Mouse (Mus musculus): ENCODE data around the gene Ptprk.

Ptprk gene

GRCm38 (mm10) chr10:28436084-28436483 is 361.5 kb downstream of the Ptprk start:
- DNase-seq: no peak

GRCm38 (mm10) chr10:28449853-28450252 is 375.2 kb downstream of the Ptprk start:
- DNase-seq: no peak

DNA sequence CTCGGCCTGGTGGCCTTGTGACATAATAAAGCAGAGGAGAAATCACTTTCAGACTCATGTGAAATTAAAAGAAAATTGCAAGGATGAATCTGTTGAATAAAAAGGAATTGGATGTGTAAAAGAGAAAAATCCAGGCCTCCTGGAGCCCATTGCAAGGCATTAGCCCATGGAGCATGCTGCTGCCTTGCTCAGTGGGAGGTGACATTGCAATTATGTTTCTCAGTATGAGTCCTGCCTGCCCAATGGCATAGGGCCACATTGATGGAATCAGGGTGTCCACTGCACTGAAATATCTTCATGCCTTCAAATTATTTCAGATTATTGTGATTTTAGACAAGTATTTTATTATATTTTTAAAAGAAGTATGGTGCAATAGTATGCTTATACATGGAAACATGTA is 376.0 kb downstream of the Ptprk start:
- DNase-seq: peak; percentile 17 to 47

DNA sequence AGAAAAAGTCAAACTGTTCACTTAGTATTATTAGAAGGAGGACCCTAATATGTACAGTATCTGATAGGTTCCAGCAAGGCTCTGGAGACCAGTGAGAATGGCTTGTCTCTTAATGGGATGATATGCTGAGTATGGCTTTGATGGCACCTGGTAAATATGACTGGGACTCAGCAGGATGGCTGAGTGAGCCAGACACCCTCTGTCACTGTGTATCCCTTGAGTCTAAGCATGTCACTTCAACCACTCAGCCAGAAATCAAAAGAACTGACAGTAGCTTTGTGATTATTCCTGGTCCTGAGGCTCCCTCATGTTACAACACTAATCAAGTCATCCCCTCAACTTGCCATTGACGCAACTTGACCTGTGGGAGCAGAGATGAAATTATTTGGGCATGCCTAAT is 383.4 kb downstream of the Ptprk start:
- peak in 1 of 2 experiments; percentile 14 for DNase-seq

DNA sequence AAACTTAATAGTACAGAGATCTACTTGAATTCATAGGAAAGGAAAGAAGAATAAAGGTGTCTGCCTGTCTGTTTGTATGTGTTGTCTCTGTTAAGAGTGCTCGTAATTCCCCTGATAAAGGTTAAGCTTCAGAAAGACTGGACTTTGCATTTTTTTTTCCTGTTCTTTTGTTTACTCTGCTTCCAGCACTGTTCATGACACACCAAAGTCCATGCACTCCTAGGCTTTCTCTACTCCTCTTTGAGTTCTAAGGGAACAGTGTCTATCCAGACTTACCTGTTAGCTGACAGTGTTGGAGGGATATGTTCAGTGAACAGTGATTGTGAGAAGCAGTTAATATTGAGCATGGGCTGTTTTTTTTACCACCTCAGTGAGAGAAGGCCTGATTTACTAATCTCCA is 385.3 kb downstream of the Ptprk start:
- DNase-seq: no peak

DNA sequence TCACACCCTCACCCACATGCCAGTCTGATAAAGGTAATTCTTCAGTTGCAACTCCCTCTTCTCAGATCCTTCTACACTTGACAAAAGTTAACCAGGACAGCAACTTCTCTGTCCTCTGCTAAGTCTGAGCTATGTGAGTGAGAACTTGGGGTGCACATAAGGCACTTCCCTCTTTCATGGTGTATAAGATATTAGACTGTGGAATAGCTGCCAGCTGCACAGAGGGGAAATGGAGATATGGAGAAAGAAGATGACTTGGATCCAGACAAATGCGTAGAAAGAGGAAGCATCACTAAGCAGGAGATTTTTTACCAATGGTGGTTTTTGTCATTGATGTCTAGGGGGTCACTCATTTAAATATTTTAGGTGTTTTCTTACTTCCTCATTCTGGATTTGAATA is 389.1 kb downstream of the Ptprk start:
- no peak for DNase-seq

GRCm38 (mm10) chr10:28464766-28465548 is 390.3 kb downstream of the Ptprk start:
- DNase-seq: no peak

DNA sequence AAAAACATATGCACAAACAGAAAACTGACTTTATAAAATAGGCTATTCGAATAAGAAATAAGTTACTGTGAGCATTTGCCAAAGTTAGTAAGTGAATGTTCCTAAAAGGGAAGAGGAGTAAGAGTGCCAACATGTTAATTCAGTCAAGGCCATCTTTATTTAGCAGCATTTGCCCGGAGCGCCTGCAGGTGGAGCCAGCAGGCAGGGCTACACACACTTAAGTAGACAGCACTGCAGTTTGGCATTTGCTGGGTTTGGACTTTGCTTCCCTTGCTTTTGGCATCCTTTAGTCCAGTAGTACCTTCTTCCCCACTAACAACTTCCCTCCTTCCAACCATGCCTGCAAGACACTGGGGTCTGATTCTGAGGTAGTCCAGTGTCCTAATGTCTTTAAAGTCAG is 411.0 kb downstream of the Ptprk start:
- DNase-seq: peak; percentile 59 to 73

GRCm38 (mm10) chr10:28491006-28491405 is 416.4 kb downstream of the Ptprk start:
- peak in 1 of 2 experiments; percentile 27 for DNase-seq

DNA sequence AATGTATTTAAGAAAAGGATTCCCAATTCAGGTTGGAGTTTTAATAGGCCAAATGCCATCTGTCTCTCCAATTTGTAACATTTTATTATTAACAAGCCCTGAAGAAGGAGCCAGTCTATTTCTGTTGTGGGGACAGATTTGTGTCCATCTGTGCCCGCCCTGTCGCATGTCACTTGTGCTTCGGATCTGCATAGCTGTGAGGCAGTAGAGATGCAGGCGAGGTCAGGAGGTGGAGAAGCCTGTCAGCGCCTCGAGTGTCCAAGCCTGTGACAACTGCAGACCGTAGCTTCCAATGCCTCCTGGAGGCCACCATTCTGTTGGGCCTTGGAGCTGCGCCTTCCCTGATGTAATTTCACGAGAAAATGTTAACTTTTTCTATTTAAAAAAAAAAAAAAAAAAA is 417.6 kb downstream of the Ptprk start:
- DNase-seq: peak; percentile 67 to 79

- peak; percentile 18 to 23 for DNase-seq
Observed at GRCm38 (mm10) chr10:28492870-28493269, 418.2 kb downstream of the Ptprk start.

DNA sequence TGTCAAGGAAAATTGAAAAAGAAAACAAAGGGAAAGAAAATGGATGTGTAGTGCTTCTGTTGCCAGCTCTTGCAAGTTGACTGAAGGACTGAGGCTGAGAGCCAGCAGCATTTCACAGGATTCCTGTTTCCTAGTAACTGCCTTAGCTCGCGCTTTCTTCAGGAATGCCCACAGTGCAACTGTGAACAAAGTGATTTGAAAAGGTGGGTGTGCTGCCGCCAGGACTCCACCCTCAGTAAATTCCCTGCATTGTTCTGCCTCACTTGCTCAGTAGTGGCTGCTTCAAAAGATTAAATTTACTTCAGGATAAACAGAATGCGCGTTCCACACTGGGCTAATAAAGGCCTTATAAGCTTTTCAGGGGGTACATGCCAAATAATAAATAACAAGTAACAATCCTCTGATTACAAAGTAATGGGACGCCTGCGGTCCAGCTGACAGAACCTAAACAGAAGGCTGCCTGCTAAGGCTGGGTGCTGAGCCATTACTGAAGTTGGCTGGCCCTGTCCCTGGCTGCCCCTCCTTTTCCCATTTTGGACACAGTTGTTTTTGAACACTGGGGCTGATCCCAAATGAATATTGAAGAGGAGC is 418.7 kb downstream of the Ptprk start:
- DNase-seq: peak; percentile 26 to 38

GRCm38 (mm10) chr10:28497791-28498190 is 423.2 kb downstream of the Ptprk start:
- no peak for DNase-seq

DNA sequence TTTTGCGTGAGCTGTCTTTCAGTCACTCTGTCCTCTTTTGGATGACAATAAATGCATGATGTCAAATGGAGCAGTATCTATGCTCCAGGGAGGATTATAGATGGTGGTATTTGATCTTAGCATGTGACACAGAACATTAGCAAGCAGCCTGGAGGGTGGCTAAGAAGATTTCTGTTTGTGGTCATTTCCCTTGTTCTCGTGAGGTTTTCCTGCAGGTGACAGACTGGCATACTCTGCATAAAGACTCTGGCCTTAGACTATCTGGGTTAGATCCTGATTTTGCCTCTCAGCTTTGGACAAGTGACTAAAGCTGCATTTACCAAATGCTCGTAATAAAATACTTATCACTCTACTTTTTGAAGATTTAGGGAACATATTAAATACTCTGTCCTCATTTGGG is 423.9 kb downstream of the Ptprk start:
- DNase-seq: no peak

- DNase-seq: no peak
Observed at GRCm38 (mm10) chr10:28513601-28514000, 439.0 kb downstream of the Ptprk start.

DNA sequence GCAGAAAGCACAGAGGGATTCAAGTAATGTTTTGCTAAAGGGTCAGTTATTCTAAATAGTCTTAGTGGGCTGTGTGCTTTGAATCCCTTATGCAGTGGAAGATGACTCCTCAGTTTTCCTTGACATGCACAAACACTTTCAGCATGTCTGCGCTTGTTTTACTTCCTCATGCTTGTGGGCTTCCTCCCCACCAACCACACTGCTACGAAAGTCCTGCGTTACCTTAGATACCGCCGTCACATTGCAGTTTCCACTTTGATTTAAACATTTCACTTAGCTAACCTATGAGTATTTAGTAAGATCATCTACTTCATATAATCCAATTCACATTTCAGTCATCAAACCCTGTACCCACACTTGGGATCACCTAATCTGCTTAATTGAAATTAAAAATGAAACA is 441.5 kb downstream of the Ptprk start:
- DNase-seq: no peak

GRCm38 (mm10) chr10:28518297-28518696 is 443.7 kb downstream of the Ptprk start:
- peak in 1 of 2 experiments; percentile 8 for DNase-seq

- DNase-seq: no peak
Observed at GRCm38 (mm10) chr10:28519861-28520260, 445.2 kb downstream of the Ptprk start.

- no peak for DNase-seq
Observed at GRCm38 (mm10) chr10:28523992-28524735, 449.5 kb downstream of the Ptprk start.

- DNase-seq: no peak
Observed at GRCm38 (mm10) chr10:28540595-28540994, 466.0 kb downstream of the Ptprk start.

- no peak for DNase-seq
Observed at GRCm38 (mm10) chr10:28542754-28543153, 468.1 kb downstream of the Ptprk start.

DNA sequence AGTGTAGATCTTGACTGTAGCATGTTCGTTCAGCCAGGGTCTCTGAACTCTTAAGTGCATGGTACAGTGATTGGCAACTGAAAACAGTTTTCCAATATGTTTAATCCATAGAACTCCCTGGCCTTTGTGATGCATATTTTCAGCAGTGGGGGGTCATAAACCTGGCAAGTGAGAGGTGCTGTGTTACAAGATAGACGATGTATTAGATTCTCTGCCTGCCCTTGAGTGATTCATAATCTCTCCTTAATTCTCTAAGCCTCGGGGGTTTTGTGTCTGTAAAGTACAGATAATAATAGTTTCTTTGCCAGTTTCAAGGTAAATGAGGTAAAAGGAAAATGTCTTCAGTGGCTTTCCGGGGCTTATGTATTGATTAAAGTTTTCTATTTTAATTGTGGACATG is 475.9 kb downstream of the Ptprk start:
- no peak for DNase-seq

GRCm38 (mm10) chr10:28552068-28552467 is 477.4 kb downstream of the Ptprk start:
- DNase-seq: no peak

All from cerebellum, postnatal 25 days (tissue).